Mouse (Mus musculus) midbrain, embryonic 11.5 days (tissue): Measurements from ENCODE around the gene Arnt2. TPM values are rescaled to one million over a fixed set of nuclear protein-coding genes. Genes with fewer than 3 reads are reported as not detected.

Source experiments
- ATAC-seq: fragments of 200-750 bp; cut with Nextera tagmentation; 2 replicates; pipeline ENCODE4 v1.8.0; 2017; ENCODE audit warnings: moderate TSS enrichment, moderate library complexity; ENCODE audit not compliant: low FRiP score
- DNase-seq: peaks from one replicate; pipeline ENCODE4 v3.0.0; 2015; ENCODE audit warnings: low spot score; ENCODE audit errors: missing footprints
- H3K27ac ChIP-seq: fragments of 300-500 bp; sonication (generic); 2 replicates; pipeline ENCODE4 v1.5.1; 2014; ENCODE audit warnings: low read depth, low read length
- H3K27me3 ChIP-seq: fragments of 300-500 bp; sonication (generic); 2 replicates; pipeline ENCODE4 v1.6.1; 2014; ENCODE audit warnings: mild to moderate bottlenecking, low read length, moderate library complexity, mixed read lengths; ENCODE audit not compliant: control insufficient read depth, insufficient read depth
- H3K36me3 ChIP-seq: fragments of 300-500 bp; sonication (generic); 2 replicates; pipeline ENCODE4 v1.6.1; 2014; ENCODE audit warnings: mild to moderate bottlenecking, low read length, moderate library complexity, mixed read lengths; ENCODE audit not compliant: control insufficient read depth, insufficient read depth
- H3K4me1 ChIP-seq: fragments of 300-500 bp; sonication (generic); 2 replicates; pipeline ENCODE4 v1.6.1; 2014; ENCODE audit warnings: low read length; ENCODE audit not compliant: control insufficient read depth, insufficient read depth
- H3K4me2 ChIP-seq: fragments of 300-500 bp; sonication (generic); 2 replicates; pipeline ENCODE4 v1.6.1; 2014; ENCODE audit warnings: mild to moderate bottlenecking, moderate library complexity
- H3K4me3 ChIP-seq: fragments of 300-500 bp; sonication (generic); 2 replicates; pipeline ENCODE4 v1.5.1; 2014; ENCODE audit warnings: low read depth, low read length
- H3K9ac ChIP-seq: fragments of 300-500 bp; sonication (generic); 2 replicates; pipeline ENCODE4 v1.6.1; 2014; ENCODE audit warnings: low read length
- H3K9me3 ChIP-seq: fragments of 300-500 bp; sonication (generic); 2 replicates; pipeline ENCODE4 v1.6.1; 2016; ENCODE audit warnings: low read length; ENCODE audit not compliant: control insufficient read depth
- WGBS: fragments of 180-500 bp; shearing (Covaris S2); extraction: QIAGEN DNeasy Blood & Tissue Kit; methylation state at CpG from one replicate; pipeline ENCODE4 v1.1.7; 2014; 5-methylcytosine and 5-hydroxymethylcytosine counted together
- polyA plus RNA-seq: library from polyadenylated mRNA; unstranded; fragments of >200 nt; fragmentation: Nextera tagmentation; extraction: Ambion mirVana; gene quantifications from 2 replicates; pipeline ENCODE4 v1.2.1, GENCODE M21; 2014

The Arnt2 gene
- polyA plus RNA-seq, 1 experiment from 2014 or later: 36.4 TPM

GRCm38 (mm10) chr7:84382346-84382745, 27.6 kb downstream of the Arnt2 start:
- Histone ChIP-seq H3K4me2 (no peak overlapping the region), H3K4me1 (no peaks in the 10 kb centered on the region), H3K9me3 (no peaks in the 10 kb centered on the region), H3K9ac (no peak overlapping the region), H3K27me3 (no peaks in the 10 kb centered on the region), H3K36me3 (no peaks in the 10 kb centered on the region), H3K27ac (no peak overlapping the region), H3K4me3 (no peak overlapping the region)
- DNase-seq: peak; percentile 53
- ATAC-seq: no peak
- WGBS: 90% methylated on average over 3 of the region's 3 CpGs

GRCm38 (mm10) chr7:84380810-84381209, 29.2 kb downstream of the Arnt2 start:
- no peak overlapping the region for H3K9ac ChIP-seq
- H3K9me3 ChIP-seq: no peaks in the 10 kb centered on the region
- H3K27me3 ChIP-seq: no peaks in the 10 kb centered on the region
- DNase-seq (no peak), ATAC-seq (no peak)
- no peak overlapping the region for H3K27ac ChIP-seq
- H3K4me2 ChIP-seq: no peak overlapping the region
- no peak overlapping the region for H3K4me3 ChIP-seq
- H3K36me3 ChIP-seq: no peaks in the 10 kb centered on the region
- H3K4me1 ChIP-seq: no peaks in the 10 kb centered on the region

- no peak overlapping the region for H3K4me3 ChIP-seq
- no peaks in the 10 kb centered on the region for H3K4me1 ChIP-seq
- no peak for ATAC-seq
- 81% methylated on average over 5 of the region's 5 CpGs for WGBS
- DNase-seq: peak; percentile 49
- H3K27ac ChIP-seq: no peak overlapping the region
- no peaks in the 10 kb centered on the region for H3K36me3 ChIP-seq
- H3K4me2 ChIP-seq: no peak overlapping the region
- H3K9me3 ChIP-seq: no peaks in the 10 kb centered on the region
- no peak overlapping the region for H3K9ac ChIP-seq
- no peaks in the 10 kb centered on the region for H3K27me3 ChIP-seq
Measured at GRCm38 (mm10) chr7:84377330-84377729, 32.6 kb downstream of the Arnt2 start.

GRCm38 (mm10) chr7:84373691-84374090, 36.3 kb downstream of the Arnt2 start:
- Histone ChIP-seq H3K9me3 (no peaks in the 10 kb centered on the region), H3K27ac (no peak overlapping the region)

GRCm38 (mm10) chr7:84372871-84373270, 37.1 kb downstream of the Arnt2 start:
- Histone ChIP-seq H3K9me3 (no peaks in the 10 kb centered on the region), H3K4me3 (no peak overlapping the region), H3K27ac (no peak overlapping the region), H3K9ac (no peak overlapping the region), H3K4me2 (no peak overlapping the region), H3K36me3 (no peaks in the 10 kb centered on the region), H3K27me3 (no peaks in the 10 kb centered on the region), H3K4me1 (no peaks in the 10 kb centered on the region)
- 71% methylated on average over 1 of the region's 1 CpGs for WGBS
- no peak for ATAC-seq
- DNase-seq: peak; percentile 64

More at GRCm38 (mm10) chr7:84373691-84374090, 36.3 kb downstream of the Arnt2 start:
- 88% methylated on average over 4 of the region's 4 CpGs for WGBS
- DNase-seq (peak; percentile 41), ATAC-seq (no peak)
- no peaks in the 10 kb centered on the region for H3K27me3 ChIP-seq
- H3K4me2 ChIP-seq: no peak overlapping the region
- no peak overlapping the region for H3K4me3 ChIP-seq
- no peaks in the 10 kb centered on the region for H3K36me3 ChIP-seq
- H3K9ac ChIP-seq: no peak overlapping the region
- H3K4me1 ChIP-seq: no peaks in the 10 kb centered on the region

- ATAC-seq: no peak
- no peak overlapping the region for H3K4me3 ChIP-seq
- no peak overlapping the region for H3K9ac ChIP-seq
- no peaks in the 10 kb centered on the region for H3K36me3 ChIP-seq
- no peaks in the 10 kb centered on the region for H3K9me3 ChIP-seq
- no peak overlapping the region for H3K4me2 ChIP-seq
- H3K27me3 ChIP-seq: no peaks in the 10 kb centered on the region
- 84% methylated on average over 7 of the region's 7 CpGs for WGBS
- no peak overlapping the region for H3K27ac ChIP-seq
- no peaks in the 10 kb centered on the region for H3K4me1 ChIP-seq
- peak; percentile 76 for DNase-seq
Measured at GRCm38 (mm10) chr7:84372280-84372679, 37.7 kb downstream of the Arnt2 start.

- Histone ChIP-seq H3K36me3 (no peaks in the 10 kb centered on the region), H3K27ac (no peak overlapping the region), H3K4me3 (no peak overlapping the region), H3K4me1 (no peaks in the 10 kb centered on the region), H3K9ac (no peak overlapping the region), H3K9me3 (no peaks in the 10 kb centered on the region), H3K27me3 (no peaks in the 10 kb centered on the region), H3K4me2 (no peak overlapping the region)
- ATAC-seq (no peak), DNase-seq (no peak)
- 82% methylated on average over 6 of the region's 6 CpGs for WGBS
Measured at GRCm38 (mm10) chr7:84370911-84371592, 38.9 kb downstream of the Arnt2 start.

GRCm38 (mm10) chr7:84366251-84366650, 43.7 kb downstream of the Arnt2 start:
- ATAC-seq (no peak), DNase-seq (no peak)
- H3K4me2 ChIP-seq: no peak overlapping the region
- no peaks in the 10 kb centered on the region for H3K36me3 ChIP-seq
- WGBS: 75% methylated on average over 4 of the region's 4 CpGs
- H3K9ac ChIP-seq: no peak overlapping the region
- H3K27me3 ChIP-seq: no peaks in the 10 kb centered on the region
- H3K9me3 ChIP-seq: no peaks in the 10 kb centered on the region
- H3K4me1 ChIP-seq: peaks cover 6% of the 10 kb centered on the region; the same call in 1 of the 2 replicates
- H3K27ac ChIP-seq: no peak overlapping the region
- no peak overlapping the region for H3K4me3 ChIP-seq

- DNase-seq (peak; percentile 57), ATAC-seq (no peak)
- H3K27me3 ChIP-seq: no peaks in the 10 kb centered on the region
- 0 out of 2 replicates have a peak, but pooled peaks cover 7% of the 10 kb centered on the region for H3K36me3 ChIP-seq
- H3K4me2 ChIP-seq: no peak overlapping the region
- peaks cover 6% of the 10 kb centered on the region; the same call in 1 of the 2 replicates for H3K4me1 ChIP-seq
- no peak overlapping the region for H3K4me3 ChIP-seq
- H3K9ac ChIP-seq: no peak overlapping the region
- H3K9me3 ChIP-seq: no peaks in the 10 kb centered on the region
- H3K27ac ChIP-seq: no peak overlapping the region
- WGBS: 57% methylated on average over 2 of the region's 2 CpGs
Measured at GRCm38 (mm10) chr7:84362711-84363110, 47.3 kb downstream of the Arnt2 start.
